Mouse (Mus musculus) frontal cortex, adult 2 months (tissue): Measurements from ENCODE around the gene Vcp. TPM values are rescaled to one million over a fixed set of nuclear protein-coding genes. Genes with fewer than 3 reads are reported as not detected.

Source experiments
- DNase-seq, 2 experiments: peaks; one replicate each; pipeline ENCODE4 v3.0.0; 2022; ENCODE audit warnings: low spot score in 1 of 2; ENCODE audit errors: extremely low spot score in 1 of 2
- polyA plus RNA-seq: library from polyadenylated mRNA; depleted of rRNA; stranded (reverse); fragments of >200 nt; gene quantifications from 2 replicates; pipeline ENCODE4 v1.2.3, GENCODE M21; 2012; rRNA removed

Gene Vcp
- 170 and 193 TPM in 2 replicates for polyA plus RNA-seq

GRCm38 (mm10) chr4:43000141-43000986 lies at the start of gene Vcp:
Vcp (minus strand) TSS chr4:43000507.
- DNase-seq: peak; percentile 99

DNA sequence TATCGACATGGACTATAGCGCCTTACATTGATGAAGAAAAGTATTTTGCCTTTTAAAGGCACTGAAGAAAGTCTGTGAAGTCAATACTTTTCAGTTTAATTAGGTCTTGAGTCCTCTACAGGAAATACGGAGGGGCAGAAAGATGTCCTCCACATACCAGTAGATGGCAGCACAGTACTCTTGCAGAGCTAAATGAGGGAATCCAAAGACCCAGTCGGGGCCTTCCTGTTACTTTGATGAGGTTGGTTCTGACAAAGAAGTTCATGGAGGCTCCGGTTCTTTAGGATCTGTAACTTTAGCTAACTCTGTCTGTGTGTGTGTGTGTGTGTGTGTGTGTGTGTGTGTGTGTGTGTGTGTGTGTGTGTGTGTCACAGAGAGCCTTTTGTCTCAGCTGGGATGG lies 46.9 kb upstream of the Vcp start:
- peak; percentile 72 to 92 for DNase-seq

DNA sequence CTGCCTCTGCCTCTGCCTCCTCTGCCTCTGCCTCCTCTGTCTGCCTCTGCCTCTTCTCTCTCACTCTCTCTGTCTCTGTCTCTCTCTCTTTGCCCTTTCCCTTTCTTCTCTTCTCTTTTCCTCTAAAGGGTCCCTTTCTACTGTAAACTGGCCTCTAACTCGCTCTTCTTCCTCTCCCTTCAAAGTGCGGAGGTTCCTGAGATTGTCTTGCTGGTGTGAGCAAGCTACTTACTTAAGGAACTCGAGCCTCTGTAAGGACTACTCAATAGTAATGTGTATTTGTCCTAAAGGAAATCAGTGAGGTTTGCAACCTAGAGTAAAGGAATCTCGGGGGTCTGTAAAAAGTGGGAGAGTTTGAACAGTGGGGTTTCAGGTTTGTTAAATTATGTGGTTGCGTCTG lies 46.3 kb upstream of the Vcp start:
- DNase-seq: no peak

GRCm38 (mm10) chr4:43045659-43046302 lies 45.5 kb upstream of the Vcp start, which contains the start of gene Fam214b:
Fam214b (minus strand) TSS chr4:43046220.
- peak; percentile 92 to 96 for DNase-seq

GRCm38 (mm10) chr4:43045285-43045658 lies 45.0 kb upstream of the Vcp start:
- no peak for DNase-seq

DNA sequence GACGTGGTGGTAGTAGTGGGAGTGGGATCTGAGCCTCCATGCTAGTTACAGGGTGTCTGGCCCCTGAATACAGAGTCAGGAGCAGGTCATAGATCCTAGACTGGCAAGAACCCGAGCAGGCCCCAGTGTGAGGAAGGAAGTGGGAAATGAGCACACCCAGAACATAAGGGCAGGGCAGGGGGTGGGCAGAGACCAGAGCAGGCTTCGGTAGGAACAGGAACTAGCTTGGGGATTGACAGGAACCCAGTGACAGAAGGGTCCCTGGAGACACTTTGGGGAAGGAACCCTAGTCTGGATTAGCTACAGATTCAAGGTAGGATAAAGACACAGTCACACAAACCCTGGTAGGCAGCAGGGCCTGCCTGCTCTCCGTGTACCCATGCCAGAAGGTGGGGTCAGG lies 44.4 kb upstream of the Vcp start:
- no peak for DNase-seq

GRCm38 (mm10) chr4:43043644-43044357 lies 43.5 kb upstream of the Vcp start:
- peak; percentile 59 to 61 for DNase-seq

- DNase-seq: no peak
These were observed 40.7 kb upstream of the Vcp start for GRCm38 (mm10) chr4:43040881-43041547.

- DNase-seq: peak; percentile 96
These were observed 39.8 kb upstream of the Vcp start for GRCm38 (mm10) chr4:43040114-43040572.

DNA sequence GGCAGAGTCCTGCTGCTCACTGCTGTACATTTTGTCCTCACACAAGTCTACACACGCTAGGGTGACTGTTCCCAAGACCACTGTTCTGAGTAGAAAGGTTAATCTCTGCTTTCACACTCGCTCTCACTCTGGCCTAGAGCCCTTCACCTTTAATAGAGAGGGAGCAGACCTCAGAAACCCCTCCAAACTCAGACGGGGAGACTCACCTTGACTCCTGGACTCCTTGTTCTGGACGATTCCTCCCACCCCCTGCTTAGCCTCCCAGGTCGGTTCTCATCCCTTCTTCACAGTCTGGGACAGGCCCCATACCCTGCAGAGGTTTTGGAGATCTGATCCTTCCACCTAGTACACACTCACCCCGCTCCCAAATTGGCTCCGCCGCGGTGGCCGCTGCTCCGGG lies 39.3 kb upstream of the Vcp start:
- no peak for DNase-seq

GRCm38 (mm10) chr4:43038567-43039495 lies 38.5 kb upstream of the Vcp start:
- DNase-seq: peak; percentile 52 to 66

- DNase-seq: no peak
These were observed 37.7 kb upstream of the Vcp start for GRCm38 (mm10) chr4:43037860-43038566.

- no peak for DNase-seq
These were observed 36.0 kb upstream of the Vcp start for GRCm38 (mm10) chr4:43036356-43036755.

- no peak for DNase-seq
These were observed 35.5 kb upstream of the Vcp start for GRCm38 (mm10) chr4:43035851-43036250.

GRCm38 (mm10) chr4:43033481-43033880 lies 33.2 kb upstream of the Vcp start:
- no peak for DNase-seq

DNA sequence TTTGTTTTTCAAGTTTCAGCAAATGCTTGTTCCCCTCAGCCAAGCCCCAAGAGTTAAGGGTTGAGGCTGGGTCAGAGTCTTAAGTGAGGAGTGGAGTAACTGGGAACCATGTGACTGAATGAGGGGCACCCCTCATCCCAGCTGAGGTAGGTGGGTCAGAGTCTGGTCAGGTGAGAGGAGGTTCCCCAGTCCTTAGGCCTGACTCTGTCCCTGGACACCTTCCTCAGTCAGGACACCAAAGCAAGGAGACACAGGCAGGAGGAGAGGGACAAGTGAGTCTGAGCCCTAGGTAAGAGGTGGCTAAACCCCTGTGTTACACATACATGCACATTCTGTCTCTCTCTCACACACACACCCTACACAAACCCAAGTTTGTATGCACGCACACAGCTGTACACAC lies 32.2 kb upstream of the Vcp start:
- DNase-seq: no peak

DNA sequence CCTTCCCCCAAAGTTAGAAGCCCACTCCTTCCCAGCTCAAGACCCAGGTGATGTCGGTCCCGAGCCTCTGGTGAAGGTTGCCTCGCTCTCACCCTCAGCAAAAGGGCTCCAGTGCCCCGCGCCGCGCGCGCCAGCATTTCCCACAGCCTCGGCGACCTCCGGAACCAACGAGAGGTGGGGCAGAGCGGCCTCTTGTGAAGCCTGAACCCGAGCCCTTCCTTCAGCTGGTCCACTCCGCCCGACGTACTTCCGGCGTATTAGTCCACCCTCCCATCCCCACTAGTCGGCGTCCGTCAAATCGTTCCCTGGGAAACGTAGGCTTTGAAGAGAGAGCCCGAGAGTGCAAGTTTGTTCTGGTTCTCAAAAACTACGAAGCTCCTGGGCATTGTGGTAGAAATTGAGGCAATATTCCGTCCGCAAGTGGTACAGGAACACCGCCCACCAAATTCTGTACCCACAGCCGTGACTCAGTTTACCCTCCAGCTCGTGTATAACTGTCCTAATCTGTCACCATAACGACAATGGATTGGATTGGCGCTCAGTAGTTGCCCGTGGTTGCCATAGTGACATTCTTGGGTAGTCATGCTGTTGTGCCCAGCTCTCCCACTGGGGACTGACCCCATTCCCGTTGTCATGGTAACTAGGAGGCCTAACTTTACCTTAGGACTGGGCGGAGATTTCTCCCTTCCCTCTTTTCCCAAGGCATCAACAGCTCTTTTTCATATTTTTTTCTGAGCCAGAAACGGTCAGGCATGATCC lies 31.1 kb upstream of the Vcp start, which contains the start of gene Stoml2:
Stoml2 (minus strand) TSS at position 474 of the 759 bp plus-strand sequence.
- DNase-seq: peak; percentile 88 to 95

- peak in 1 of 2 experiments; percentile 35 for DNase-seq
These were observed 30.5 kb upstream of the Vcp start for GRCm38 (mm10) chr4:43030780-43031230.
